Mouse (Mus musculus): ENCODE measurements around the gene Olfr786. TPM values are rescaled to one million over a fixed set of nuclear protein-coding genes. Genes with fewer than 3 reads are reported as not detected.

The Olfr786 gene
- polyA plus RNA-seq, 1 experiment from 2014 or later = not detected

Other genes with a start within 250 kb of the Olfr786 start
- gene Olfr772, start 249.4 kb upstream of the Olfr786 start, polyA plus RNA-seq (2014; fragmentation: Nextera tagmentation; extraction: Ambion mirVana) = not detected in 2 replicates
- not detected in 2 replicates for gene Olfr773, start 239.9 kb upstream of the Olfr786 start, polyA plus RNA-seq (2014; fragmentation: Nextera tagmentation; extraction: Ambion mirVana)
- not detected in 2 replicates for gene Olfr774, start 191.1 kb upstream of the Olfr786 start, polyA plus RNA-seq (2014; fragmentation: Nextera tagmentation; extraction: Ambion mirVana)
- gene Olfr775, start 178.9 kb upstream of the Olfr786 start, polyA plus RNA-seq (2014; fragmentation: Nextera tagmentation; extraction: Ambion mirVana) = not detected in 2 replicates
- gene Olfr776, start 168.2 kb upstream of the Olfr786 start, polyA plus RNA-seq (2014; fragmentation: Nextera tagmentation; extraction: Ambion mirVana) = not detected in 2 replicates
- gene Olfr777, start 155.8 kb upstream of the Olfr786 start, polyA plus RNA-seq (2014; fragmentation: Nextera tagmentation; extraction: Ambion mirVana) = not detected in 2 replicates
- not detected in 2 replicates for gene Olfr780, start 109.2 kb upstream of the Olfr786 start, polyA plus RNA-seq (2014; fragmentation: Nextera tagmentation; extraction: Ambion mirVana)
- gene Olfr781, start 98.5 kb upstream of the Olfr786 start, polyA plus RNA-seq (2014; fragmentation: Nextera tagmentation; extraction: Ambion mirVana) = not detected in 2 replicates
- gene Olfr782, start 78.5 kb upstream of the Olfr786 start, polyA plus RNA-seq (2014; fragmentation: Nextera tagmentation; extraction: Ambion mirVana) = not detected in 2 replicates
- gene Olfr784, start 43.2 kb upstream of the Olfr786 start, polyA plus RNA-seq (2014; fragmentation: Nextera tagmentation; extraction: Ambion mirVana) = 0.13 and 0.14 TPM in 2 replicates
- gene Olfr785, start 21.9 kb upstream of the Olfr786 start, polyA plus RNA-seq (2014; fragmentation: Nextera tagmentation; extraction: Ambion mirVana) = not detected in 2 replicates
- not detected in 2 replicates for gene Olfr787, start 34.6 kb downstream of the Olfr786 start, polyA plus RNA-seq (2014; fragmentation: Nextera tagmentation; extraction: Ambion mirVana)
- not detected in 2 replicates for gene Olfr788, start 43.7 kb downstream of the Olfr786 start, polyA plus RNA-seq (2014; fragmentation: Nextera tagmentation; extraction: Ambion mirVana)
- not detected in 2 replicates for gene Olfr789, start 57.4 kb downstream of the Olfr786 start, polyA plus RNA-seq (2014; fragmentation: Nextera tagmentation; extraction: Ambion mirVana)
- not detected in 2 replicates for gene Olfr790, start 71.2 kb downstream of the Olfr786 start, polyA plus RNA-seq (2014; fragmentation: Nextera tagmentation; extraction: Ambion mirVana)
- not detected in 2 replicates for gene Olfr791, start 94.5 kb downstream of the Olfr786 start, polyA plus RNA-seq (2014; fragmentation: Nextera tagmentation; extraction: Ambion mirVana)
- not detected in 2 replicates for gene Olfr792, start 111.9 kb downstream of the Olfr786 start, polyA plus RNA-seq (2014; fragmentation: Nextera tagmentation; extraction: Ambion mirVana)
- not detected in 2 replicates for gene Olfr794, start 140.3 kb downstream of the Olfr786 start, polyA plus RNA-seq (2014; fragmentation: Nextera tagmentation; extraction: Ambion mirVana)
- not detected in 2 replicates for gene Olfr796, start 185.3 kb downstream of the Olfr786 start, polyA plus RNA-seq (2014; fragmentation: Nextera tagmentation; extraction: Ambion mirVana)
- not detected in 2 replicates for gene Olfr798, start 200.6 kb downstream of the Olfr786 start, polyA plus RNA-seq (2014; fragmentation: Nextera tagmentation; extraction: Ambion mirVana)
- gene Olfr799, start 210.2 kb downstream of the Olfr786 start, polyA plus RNA-seq (2014; fragmentation: Nextera tagmentation; extraction: Ambion mirVana) = not detected in 2 replicates
- not detected in 2 replicates for gene Olfr800, start 230.4 kb downstream of the Olfr786 start, polyA plus RNA-seq (2014; fragmentation: Nextera tagmentation; extraction: Ambion mirVana)
- not detected in 2 replicates for gene Olfr801, start 246.6 kb downstream of the Olfr786 start, polyA plus RNA-seq (2014; fragmentation: Nextera tagmentation; extraction: Ambion mirVana)